Mouse (Mus musculus) midbrain, embryonic 14.5 days (tissue): ENCODE measurements at regions not wholly inside any gene's neighbourhood (a gene's known extent, or its start where the extent isn't known, plus 50 kb on each side); places are given as distances from the start of the nearest gene placed in this dataset.
A peak's percentile ranks its signal among the peaks of the same experiment; 100 is the strongest.
"Not testable (repeated sequence)": the region's sequence is repeated elsewhere in the genome, so short reads cannot be mapped to it uniquely, and the experiment has no call there.

Source experiments
- ATAC-seq: fragments of 200-750 bp; cut with Nextera tagmentation; 2 replicates; pipeline ENCODE4 v1.8.0; 2017; ENCODE audit warnings: moderate number of reproducible peaks, moderate library complexity; ENCODE audit not compliant: low FRiP score, low TSS enrichment
- DNase-seq: peaks from one replicate; pipeline ENCODE4 v3.0.0-alpha.2; 2015
- H3K27ac ChIP-seq: fragments of 300-500 bp; sonication (generic); replicated peaks from 2 replicates; pipeline ENCODE4 v1.5.1; 2014; ENCODE audit warnings: mild to moderate bottlenecking, low read depth, low read length, moderate library complexity
- H3K27me3 ChIP-seq: fragments of 300-500 bp; sonication (generic); 2 replicates; pipeline ENCODE4 v1.6.1; 2014; ENCODE audit warnings: low read length, control low read depth, mixed read lengths; ENCODE audit not compliant: control insufficient read depth, insufficient read depth
- H3K36me3 ChIP-seq: fragments of 300-500 bp; sonication (generic); 2 replicates; pipeline ENCODE4 v1.6.1; 2014; ENCODE audit warnings: low read length, control low read depth; ENCODE audit not compliant: control insufficient read depth, insufficient read depth
- H3K4me1 ChIP-seq: fragments of 300-500 bp; sonication (generic); 2 replicates; pipeline ENCODE4 v1.6.1; 2014; ENCODE audit warnings: mild to moderate bottlenecking, antibody characterized with exemption, low read length, control low read depth; ENCODE audit not compliant: control insufficient read depth, insufficient read depth
- H3K4me2 ChIP-seq: fragments of 300-500 bp; sonication (generic); 2 replicates; pipeline ENCODE4 v1.6.1; 2014; ENCODE audit warnings: mild to moderate bottlenecking, low read length, moderate library complexity
- H3K4me3 ChIP-seq: fragments of 300-500 bp; sonication (generic); replicated peaks from 2 replicates; pipeline ENCODE4 v1.5.1; 2014; ENCODE audit warnings: low read depth, low read length
- H3K9ac ChIP-seq: fragments of 300-500 bp; sonication (generic); replicated peaks from 2 replicates; pipeline ENCODE4 v1.6.1; 2014; ENCODE audit warnings: mild to moderate bottlenecking, low read length, moderate library complexity
- H3K9me3 ChIP-seq: fragments of 300-500 bp; sonication (generic); 2 replicates; pipeline ENCODE4 v1.6.1; 2016; ENCODE audit warnings: low read length, control low read depth, mixed read lengths; ENCODE audit not compliant: control insufficient read depth
- WGBS: fragments of 180-500 bp; shearing (Covaris S2); extraction: QIAGEN DNeasy Blood & Tissue Kit; methylation state at CpG from one replicate; pipeline ENCODE4 v1.1.7; 2014; 5-methylcytosine and 5-hydroxymethylcytosine counted together

DNA sequence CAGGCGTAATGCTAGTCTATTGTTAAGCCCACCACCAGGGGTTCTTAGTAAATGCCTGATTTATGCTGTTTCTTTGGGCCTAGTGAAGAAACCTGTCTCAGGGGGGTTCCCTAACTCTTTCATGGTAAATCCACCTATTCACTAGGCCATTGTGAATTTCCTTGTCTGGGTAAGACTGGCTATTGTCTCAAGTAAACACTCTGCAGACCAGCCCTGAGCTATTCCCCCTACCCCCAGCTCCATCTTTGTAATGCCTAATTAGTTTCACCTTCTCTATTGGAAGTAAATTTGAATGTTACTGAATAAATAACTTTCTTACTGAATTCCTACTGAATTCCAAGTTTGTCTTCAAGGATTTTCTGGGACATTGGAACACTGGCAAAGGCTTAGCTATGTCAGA lies 656.2 kb downstream of the Hdgfl1 start:
- not testable (repeated sequence) for H3K4me1 ChIP-seq, H3K9me3 ChIP-seq, H3K27ac ChIP-seq, H3K4me3 ChIP-seq, H3K27me3 ChIP-seq, ATAC-seq, H3K4me2 ChIP-seq, DNase-seq, H3K9ac ChIP-seq, H3K36me3 ChIP-seq
- WGBS, result 12% methylated on average over 1 of the region's 1 CpGs

DNA sequence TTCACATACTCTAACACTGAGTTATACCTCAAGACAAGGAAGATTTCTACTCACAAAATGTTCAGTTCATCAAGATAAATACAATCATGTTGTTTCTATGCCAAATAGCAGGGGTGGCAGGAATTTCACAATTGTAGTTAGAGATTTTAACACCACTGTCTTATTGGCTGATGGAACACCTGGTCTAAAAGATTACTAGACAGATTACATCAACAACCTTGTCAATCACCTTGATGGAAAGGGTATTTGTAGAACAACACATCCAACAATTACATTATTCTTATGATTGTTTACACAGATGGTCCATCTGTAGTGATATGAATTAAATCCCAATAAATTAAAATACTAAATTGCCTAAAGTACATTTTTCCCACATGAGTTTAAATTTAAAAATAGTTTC lies 657.4 kb downstream of the Hdgfl1 start:
- H3K4me2 ChIP-seq, result no peak overlapping the region
- no peaks in the 10 kb centered on the region for H3K27me3 ChIP-seq
- no peaks in the 10 kb centered on the region for H3K9me3 ChIP-seq
- DNase-seq (no peak), ATAC-seq (no peak)
- no peaks in the 10 kb centered on the region for H3K36me3 ChIP-seq
- H3K27ac ChIP-seq, result no peak overlapping the region
- no peak overlapping the region for H3K4me3 ChIP-seq
- no peaks in the 10 kb centered on the region for H3K4me1 ChIP-seq
- no peak overlapping the region for H3K9ac ChIP-seq

DNA sequence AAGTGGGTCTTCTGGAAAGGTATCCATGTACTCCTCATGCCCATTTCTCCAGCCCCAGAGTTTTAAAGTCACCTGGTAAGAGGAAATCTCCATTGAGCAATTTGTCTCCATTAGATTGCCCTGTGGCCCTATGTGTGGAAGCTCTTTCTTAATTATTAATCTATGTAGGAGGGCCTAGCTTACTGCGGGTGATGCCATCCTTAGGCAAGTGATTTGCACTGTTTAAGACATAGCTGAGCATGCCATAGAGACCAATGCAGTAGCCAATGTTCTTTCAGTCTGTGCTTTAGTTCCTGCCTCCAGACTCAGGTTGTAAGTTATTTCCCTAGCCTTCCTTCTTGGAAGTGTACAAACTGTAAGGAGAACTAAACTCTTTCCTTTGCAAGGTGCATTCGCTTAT lies 661.0 kb downstream of the Hdgfl1 start:
- Histone ChIP-seq H3K27me3 (no peaks in the 10 kb centered on the region), H3K9ac (no peak overlapping the region), H3K27ac (no peak overlapping the region), H3K4me3 (no peak overlapping the region), H3K36me3 (no peaks in the 10 kb centered on the region), H3K4me2 (no peak overlapping the region), H3K9me3 (no peaks in the 10 kb centered on the region), H3K4me1 (no peaks in the 10 kb centered on the region)
- DNase-seq, result no peak
- no peak for ATAC-seq
- 95% methylated on average over 2 of the region's 2 CpGs for WGBS

DNA sequence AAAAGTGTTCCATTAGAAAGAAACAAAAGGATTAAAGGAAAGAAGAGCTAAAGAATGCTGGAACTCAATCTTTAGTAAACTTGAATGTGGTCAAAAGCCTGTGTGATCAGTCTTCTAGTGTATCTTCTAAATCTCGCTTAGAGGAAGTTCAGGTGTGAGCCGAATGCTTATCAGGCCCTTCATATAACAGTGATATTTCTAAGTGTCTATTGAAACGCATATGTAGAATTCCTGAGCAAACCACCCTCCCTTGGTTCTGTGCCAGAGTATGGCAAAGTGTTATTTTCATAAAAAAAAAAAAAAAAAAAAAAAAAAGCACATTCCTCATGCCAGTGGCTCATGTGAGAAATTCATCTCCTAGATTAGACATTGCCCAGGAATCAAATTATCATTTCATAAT lies 681.2 kb downstream of the Hdgfl1 start:
- 82% methylated on average over 3 of the region's 3 CpGs for WGBS
- Histone ChIP-seq H3K4me1 (no peaks in the 10 kb centered on the region), H3K36me3 (no peaks in the 10 kb centered on the region), H3K9ac (no peak overlapping the region), H3K4me2 (no peak overlapping the region), H3K9me3 (no peaks in the 10 kb centered on the region), H3K27me3 (no peaks in the 10 kb centered on the region), H3K27ac (no peak overlapping the region), H3K4me3 (no peak overlapping the region)
- DNase-seq (no peak), ATAC-seq (no peak)

DNA sequence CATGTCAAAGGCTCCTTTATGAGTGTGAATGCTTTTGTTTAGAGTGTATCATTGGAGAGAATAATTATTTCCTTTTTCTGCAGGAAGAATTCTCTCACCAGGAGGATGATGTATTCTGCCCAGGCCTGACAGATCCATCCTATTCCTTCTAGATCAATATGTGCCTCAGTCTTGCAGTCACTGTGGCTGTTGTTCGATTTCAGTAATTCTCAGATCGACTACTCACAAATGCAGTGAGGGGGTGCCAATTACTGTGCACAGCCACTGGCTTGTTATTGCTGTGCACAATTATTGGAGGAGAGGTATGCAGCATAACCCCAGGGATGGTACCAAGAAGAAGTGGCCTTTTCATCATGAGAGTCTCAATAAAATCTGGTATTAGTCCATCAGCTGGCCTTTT lies 689.2 kb downstream of the Hdgfl1 start:
- H3K9me3 ChIP-seq, result no peaks in the 10 kb centered on the region
- WGBS, result 64% methylated on average over 2 of the region's 2 CpGs
- ATAC-seq, result peak; percentile 20; the same call in 1 of the 2 replicates
- H3K4me1 ChIP-seq, result peaks cover 5% of the 10 kb centered on the region; the same call in 1 of the 2 replicates
- H3K9ac ChIP-seq, result 0 out of 2 replicates have a peak overlapping the region, but pooled peaks have one; percentile 2
- H3K27me3 ChIP-seq, result no peaks in the 10 kb centered on the region
- no peak overlapping the region for H3K4me2 ChIP-seq
- no peak overlapping the region for H3K4me3 ChIP-seq
- H3K27ac ChIP-seq, result peak overlapping the region; percentile 66
- no peaks in the 10 kb centered on the region for H3K36me3 ChIP-seq
- DNase-seq, result peak; percentile 44

DNA sequence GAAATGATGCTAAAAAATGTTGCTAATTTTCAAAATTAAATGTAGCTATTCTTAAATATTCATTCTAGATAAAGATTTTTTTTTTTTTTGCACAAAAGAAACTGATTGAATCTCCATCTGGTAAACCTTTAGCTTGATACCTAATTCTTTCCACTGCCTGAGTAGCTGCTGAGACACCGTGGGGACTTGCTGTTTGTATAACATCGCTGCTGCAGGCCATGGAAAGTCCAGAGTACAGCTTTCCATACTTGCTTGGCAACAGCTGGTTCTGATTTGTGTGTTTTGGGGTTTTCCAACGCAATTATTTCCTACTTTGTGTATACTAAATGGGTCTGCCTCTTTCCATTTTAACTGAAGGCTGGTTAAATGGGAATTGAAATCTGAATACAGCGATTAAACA lies 689.7 kb downstream of the Hdgfl1 start:
- H3K27ac ChIP-seq, result 0 out of 2 replicates have a peak overlapping the region, but pooled peaks have one; percentile 20
- peaks cover 5% of the 10 kb centered on the region; the same call in 1 of the 2 replicates for H3K4me1 ChIP-seq
- H3K9ac ChIP-seq, result no peak overlapping the region
- DNase-seq, result peak; percentile 38
- H3K9me3 ChIP-seq, result no peaks in the 10 kb centered on the region
- WGBS, result 67% methylated on average over 4 of the region's 4 CpGs
- ATAC-seq, result no peak
- H3K36me3 ChIP-seq, result no peaks in the 10 kb centered on the region
- no peak overlapping the region for H3K4me2 ChIP-seq
- no peak overlapping the region for H3K4me3 ChIP-seq
- no peaks in the 10 kb centered on the region for H3K27me3 ChIP-seq

DNA sequence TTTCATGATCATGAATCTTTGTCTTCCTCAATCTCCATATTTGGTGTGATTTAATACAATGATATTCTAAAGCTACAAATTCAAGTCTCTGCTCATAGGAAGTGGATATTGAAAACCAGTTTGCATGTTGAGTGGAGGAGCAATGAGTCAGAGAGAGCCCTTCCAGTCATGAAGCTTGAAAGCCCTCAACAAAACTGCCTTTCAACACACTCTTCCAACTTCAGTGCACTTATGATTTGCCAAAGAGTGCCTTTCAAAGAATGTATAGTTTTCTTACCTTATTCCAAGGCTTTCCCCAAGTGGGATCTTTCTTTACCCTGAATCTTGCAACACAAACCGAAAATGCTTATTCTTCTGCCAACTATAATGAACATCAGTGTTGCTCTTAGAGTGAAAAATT lies 690.6 kb downstream of the Hdgfl1 start:
- 97% methylated on average over 1 of the region's 1 CpGs for WGBS

DNA sequence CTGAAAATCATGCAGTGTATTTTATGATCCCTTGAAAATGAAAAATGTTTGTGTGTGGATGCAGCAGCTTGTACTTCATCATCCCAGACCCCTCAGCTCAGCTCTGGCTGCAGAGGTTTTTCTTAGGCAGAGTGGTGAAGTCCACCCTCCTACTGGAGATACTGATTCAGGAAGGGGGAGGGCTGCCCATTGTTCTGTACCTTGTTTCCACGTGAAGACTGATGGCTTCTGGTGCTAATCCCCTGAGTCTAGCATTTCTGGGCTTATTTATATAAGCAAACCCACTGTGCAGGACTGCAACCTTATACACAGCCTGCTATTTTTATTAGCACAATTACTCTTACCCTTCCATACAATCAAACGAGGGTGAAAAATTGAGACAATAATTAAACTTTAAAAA lies 708.6 kb downstream of the Hdgfl1 start:
- H3K9ac ChIP-seq, result no peak overlapping the region
- H3K36me3 ChIP-seq, result no peaks in the 10 kb centered on the region
- no peaks in the 10 kb centered on the region for H3K27me3 ChIP-seq
- H3K27ac ChIP-seq, result no peak overlapping the region
- 25% methylated on average over 2 of the region's 2 CpGs for WGBS
- DNase-seq, result peak; percentile 25
- ATAC-seq, result no peak
- no peak overlapping the region for H3K4me3 ChIP-seq
- 0 out of 2 replicates have a peak, but pooled peaks cover 2% of the 10 kb centered on the region for H3K4me1 ChIP-seq
- H3K9me3 ChIP-seq, result no peaks in the 10 kb centered on the region
- no peak overlapping the region for H3K4me2 ChIP-seq

More for the DNA sequence above, 690.6 kb downstream of the Hdgfl1 start:
- H3K27ac ChIP-seq, result no peak overlapping the region
- ATAC-seq, result no peak
- H3K9ac ChIP-seq, result no peak overlapping the region
- H3K9me3 ChIP-seq, result no peaks in the 10 kb centered on the region
- no peak overlapping the region for H3K4me2 ChIP-seq
- H3K36me3 ChIP-seq, result no peaks in the 10 kb centered on the region
- DNase-seq, result no peak
- no peak overlapping the region for H3K4me3 ChIP-seq
- H3K4me1 ChIP-seq, result peaks cover 5% of the 10 kb centered on the region; the same call in 1 of the 2 replicates
- no peaks in the 10 kb centered on the region for H3K27me3 ChIP-seq

DNA sequence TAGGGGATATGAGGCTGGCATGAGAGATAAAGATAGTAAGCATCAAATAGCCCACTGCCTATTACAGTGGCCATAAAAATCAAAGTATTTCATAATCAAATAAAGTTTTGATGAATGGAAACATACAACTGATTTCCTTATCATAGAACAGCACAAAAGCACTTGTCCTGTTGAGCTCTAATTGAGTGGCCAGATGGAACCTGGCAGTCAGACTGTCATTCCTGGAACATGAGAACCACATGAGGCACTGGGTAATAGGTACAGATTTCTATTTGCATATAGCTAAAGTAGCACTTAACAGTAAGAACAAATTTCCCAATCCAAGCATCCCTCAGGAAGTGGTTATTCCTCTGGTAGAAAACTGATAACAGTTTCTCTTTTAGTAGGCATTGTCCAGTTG lies 732.3 kb downstream of the Hdgfl1 start:
- Histone ChIP-seq H3K27ac (no peak overlapping the region), H3K27me3 (no peaks in the 10 kb centered on the region), H3K9me3 (no peaks in the 10 kb centered on the region), H3K4me3 (no peak overlapping the region), H3K4me2 (no peak overlapping the region), H3K9ac (no peak overlapping the region), H3K36me3 (no peaks in the 10 kb centered on the region), H3K4me1 (no peaks in the 10 kb centered on the region)
- ATAC-seq (no peak), DNase-seq (no peak)
